Mouse (Mus musculus) urinary bladder, postnatal 4 days (tissue): ENCODE measurements at regions not wholly inside any gene's neighbourhood (a gene's known extent, or its start where the extent isn't known, plus 50 kb on each side); places are given as distances from the start of the nearest gene placed in this dataset.

Experiments used
- DNase-seq, 2 experiments: peaks; one replicate each; pipeline ENCODE4 v3.0.0; 2021 to 2022; ENCODE audit warnings: low spot score in 2 of 2

- no peak for DNase-seq
These were observed 142.0 kb upstream of the Tyrp1 start for GRCm38 (mm10) chr4:80691774-80692485.

DNA sequence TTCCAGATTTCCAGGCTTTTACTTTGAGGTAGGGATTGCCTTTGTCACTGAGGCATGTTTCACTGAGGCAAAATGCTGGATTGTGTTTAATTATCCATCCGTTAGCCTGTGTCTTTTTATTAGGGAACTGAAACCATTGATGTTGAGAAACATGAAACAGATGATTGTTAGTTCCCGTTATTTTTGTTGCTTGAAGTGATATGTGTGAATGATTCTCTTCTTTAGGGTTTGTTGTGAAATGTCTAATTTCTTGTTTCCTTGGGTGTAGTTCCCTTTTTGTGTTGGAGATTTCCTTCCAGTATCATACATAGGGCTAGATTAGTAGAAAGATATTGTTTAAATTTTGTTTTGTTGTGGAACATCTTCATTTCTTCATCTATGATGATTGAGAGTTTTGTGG, 121.2 kb upstream of the Tyrp1 start:
- no peak for DNase-seq

DNA sequence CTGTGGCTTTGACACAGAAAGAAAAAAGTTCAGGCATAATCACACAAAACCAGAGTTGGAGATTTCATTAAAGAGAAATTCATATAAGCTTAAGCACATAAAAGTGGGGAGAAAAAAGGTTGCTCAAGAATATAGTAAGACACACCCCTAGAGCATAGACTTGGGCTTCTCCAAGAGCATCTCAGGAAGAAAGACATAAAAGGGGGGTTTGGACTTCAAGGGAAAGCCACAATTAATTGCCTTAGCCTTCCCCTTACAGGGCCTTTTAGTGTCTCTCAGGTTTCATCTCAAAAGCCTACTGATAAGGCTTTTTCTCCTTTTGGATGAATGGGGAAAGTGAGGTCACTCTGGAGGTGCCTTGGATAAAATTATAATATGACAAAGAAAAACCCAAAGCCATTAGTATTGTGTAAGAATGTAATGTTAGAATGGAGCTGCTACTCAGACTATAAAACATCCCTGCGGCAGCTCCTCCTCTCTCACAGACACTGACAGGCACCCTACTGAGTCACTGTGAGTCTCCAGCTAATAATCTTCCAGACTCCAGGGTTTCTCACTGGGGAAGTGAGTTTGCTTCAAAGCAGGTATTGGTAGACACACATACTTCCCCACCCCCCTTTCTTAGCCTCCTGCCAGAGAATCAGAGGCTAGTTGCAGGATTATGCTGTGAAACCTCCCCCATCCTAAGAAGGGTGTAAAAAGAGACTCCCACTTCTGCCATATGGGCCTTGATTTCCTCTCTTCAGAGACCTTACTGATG, 88.8 kb upstream of the Tyrp1 start:
- DNase-seq: no peak

DNA sequence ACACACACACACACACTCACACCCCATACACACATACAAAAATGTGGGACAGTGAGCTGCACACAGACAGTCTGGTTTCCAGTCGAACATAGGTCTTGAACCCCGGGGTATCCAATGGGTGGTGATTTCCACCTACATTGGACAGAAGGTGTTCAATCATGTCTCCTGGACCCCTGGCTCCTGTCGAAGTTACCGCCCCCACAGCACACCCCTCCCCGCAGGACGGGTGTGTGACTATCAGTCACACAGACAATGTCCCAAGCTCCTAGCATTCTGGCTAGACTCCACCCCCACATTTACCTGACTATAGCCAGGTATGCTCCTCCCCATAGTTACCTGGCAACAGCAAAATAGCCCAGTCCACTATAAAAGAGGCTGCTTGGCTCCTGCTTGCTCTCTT, 81.7 kb upstream of the Tyrp1 start:
- DNase-seq: no peak

DNA sequence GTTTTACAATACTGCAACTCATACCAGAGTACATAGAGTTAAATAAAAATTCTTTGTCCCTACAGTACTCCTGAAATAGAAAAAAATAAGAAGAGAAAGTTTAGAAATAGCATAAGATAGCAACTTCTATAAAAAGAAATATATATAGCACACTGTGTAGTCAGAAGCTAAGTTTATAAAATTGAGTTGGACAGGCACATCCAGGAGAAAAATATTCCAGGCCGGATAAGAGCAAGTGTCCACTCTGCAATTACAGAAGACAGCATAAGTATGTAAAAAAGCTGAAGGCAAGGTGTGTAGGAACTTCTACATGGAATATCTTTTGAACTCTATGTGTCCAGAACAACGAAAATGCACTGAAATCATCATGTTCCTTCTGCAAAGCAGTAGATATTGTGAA, 77.8 kb upstream of the Tyrp1 start:
- DNase-seq: no peak

GRCm38 (mm10) chr4:80764024-80764423, 69.9 kb upstream of the Tyrp1 start:
- no peak for DNase-seq

- peak in 1 of 2 experiments; percentile 62 for DNase-seq
These were observed 68.1 kb upstream of the Tyrp1 start for GRCm38 (mm10) chr4:80765781-80766180.

DNA sequence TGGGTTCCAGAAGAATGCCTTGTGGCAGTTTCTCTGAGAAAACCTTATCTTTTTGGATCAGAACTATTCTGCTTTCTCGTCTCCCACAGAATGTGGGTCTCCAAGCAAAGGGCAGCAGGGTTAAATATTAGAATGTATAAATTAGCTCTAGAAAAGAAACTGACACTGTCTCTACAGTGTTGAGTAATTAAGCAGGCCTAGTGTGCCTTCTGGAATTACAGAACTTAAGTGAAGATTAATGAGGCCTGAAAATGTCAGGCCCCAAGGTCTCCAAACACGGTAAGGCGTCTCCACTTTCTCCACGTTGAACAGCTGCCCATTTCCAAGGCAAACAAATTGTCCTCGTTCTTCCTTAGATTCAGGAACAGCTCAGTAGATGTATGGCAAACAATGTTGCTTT, 66.5 kb upstream of the Tyrp1 start:
- DNase-seq: no peak
